Mouse (Mus musculus) layer of hippocampus, adult 2 months (tissue): ENCODE results near the gene 2310011J03Rik. TPM values are rescaled to one million over a fixed set of nuclear protein-coding genes. Genes with fewer than 3 reads are reported as not detected.
A peak's percentile ranks its signal among the peaks of the same experiment; 100 is the strongest.

Source experiments
- DNase-seq, 2 experiments: peaks; one replicate each; pipeline ENCODE4 v3.0.0; 2022; ENCODE audit warnings: low spot score in 2 of 2
- H3K27ac ChIP-seq: fragments of 200-600 bp; 2 replicates; pipeline ENCODE4 v1.8.1; 2022
- H3K4me3 ChIP-seq: fragments of 200-600 bp; 2 replicates; pipeline ENCODE4 v1.8.1; 2022; ENCODE audit warnings: mild to moderate bottlenecking
- CTCF ChIP-seq: fragments of 200-600 bp; conservative IDR thresholded peaks from 2 replicates; pipeline ENCODE4 v1.8.1; 2022; ENCODE audit warnings: antibody characterized with exemption, mild to moderate bottlenecking, moderate library complexity
- total RNA-seq, 2 experiments: library from RNA; stranded (reverse); gene quantifications; 2 replicates each; pipeline ENCODE4 v1.2.3; 2021

2310011J03Rik gene
- total RNA-seq, 2 experiments from 2014 or later, result 23.5 to 25.7 TPM

DNA sequence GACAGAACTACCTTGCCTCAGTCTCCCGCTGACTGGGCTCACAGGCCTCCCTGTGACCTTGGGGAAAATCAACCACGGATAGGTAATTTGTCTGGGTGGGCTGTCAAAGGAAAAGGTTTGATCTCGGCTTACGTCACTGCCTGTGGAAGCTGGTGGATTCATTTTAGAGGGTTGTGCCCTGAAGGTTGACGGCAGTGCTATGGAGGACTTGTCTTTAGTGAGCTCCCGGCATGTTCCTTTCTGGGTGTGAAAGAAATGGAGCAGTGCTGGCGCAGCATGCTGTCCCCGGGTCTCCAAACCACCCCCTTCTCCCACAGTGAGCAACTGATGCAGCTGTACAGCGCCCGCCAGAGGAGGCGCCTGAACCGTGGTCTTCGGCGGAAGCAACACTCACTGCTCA lies 27.0 kb downstream of the 2310011J03Rik start:
- peak overlapping the region; percentile 97 for H3K4me3 ChIP-seq
- H3K27ac ChIP-seq, result peak overlapping the region; percentile 96
- no peak for DNase-seq
- peak; percentile 30 for TF ChIP-seq CTCF

DNA sequence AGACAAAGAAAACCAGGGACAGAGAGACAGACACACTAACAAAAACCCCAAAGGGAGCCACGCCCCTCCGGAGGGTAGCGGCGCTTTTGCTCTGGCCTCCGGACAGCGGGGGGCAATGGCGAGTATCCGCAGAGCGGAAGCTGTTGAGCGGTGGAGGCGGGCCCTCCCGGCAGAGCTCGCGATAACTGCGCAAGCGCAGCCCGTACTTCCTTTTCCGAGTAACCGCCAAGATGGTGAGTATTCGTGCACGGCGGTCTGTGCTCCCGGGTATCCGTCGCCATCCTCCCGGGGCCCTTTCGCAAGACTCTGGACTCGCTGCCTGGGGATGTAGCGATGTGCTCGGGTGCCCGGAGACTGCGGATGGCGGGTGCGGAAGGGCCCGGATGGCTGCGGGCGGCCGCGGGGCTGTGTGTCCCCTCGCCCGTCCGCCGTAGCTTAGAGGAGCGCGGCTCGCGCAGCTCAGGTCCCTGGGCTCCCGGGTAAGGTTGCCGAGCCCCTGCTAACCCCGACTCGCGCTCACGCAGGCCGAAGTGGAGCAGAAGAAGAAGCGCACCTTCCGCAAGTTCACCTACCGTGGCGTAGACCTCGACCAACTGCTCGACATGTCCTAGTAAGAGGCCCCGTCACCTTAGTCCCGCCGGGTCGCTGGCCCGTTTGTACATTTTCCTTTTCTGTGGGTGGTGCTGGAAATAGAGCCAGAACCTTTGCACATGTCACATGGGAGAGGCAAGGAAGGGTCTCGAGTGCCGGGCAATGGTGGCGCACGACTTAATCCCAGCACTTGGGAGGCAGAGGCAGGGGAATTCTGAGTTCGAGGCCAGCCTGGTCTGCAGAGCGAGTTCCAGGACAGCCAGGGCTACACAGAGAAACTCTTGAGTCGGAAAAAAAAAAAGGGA lies 27.8 kb downstream of the 2310011J03Rik start, which contains the start of gene Rps15:
Rps15 (plus strand) TSS at position 203 of the 896 bp plus-strand sequence.
- TF ChIP-seq CTCF, result peak; percentile 80
- DNase-seq, result peak; percentile 93
- peak within 1 kb of the TSS; percentile 96 for H3K27ac ChIP-seq

DNA sequence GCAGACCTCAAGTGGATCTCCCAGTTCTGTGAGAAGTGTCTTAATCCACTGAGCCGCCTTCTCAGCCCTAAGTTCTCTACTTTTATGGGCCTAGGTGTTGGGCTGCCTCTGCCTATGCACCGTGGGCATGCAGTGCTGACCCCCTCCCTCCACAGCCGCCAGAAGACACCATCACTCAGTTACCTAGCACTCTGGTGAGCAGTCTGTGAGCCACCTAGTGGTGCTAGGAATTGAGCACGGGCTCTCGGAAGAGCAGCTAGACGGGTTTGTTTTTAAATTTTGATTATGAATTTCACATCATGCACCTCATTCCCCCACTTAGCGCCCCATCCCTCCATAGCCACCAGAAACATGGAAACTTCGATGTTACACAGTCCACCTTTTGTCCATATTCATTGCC lies 31.7 kb downstream of the 2310011J03Rik start:
- H3K27ac ChIP-seq, result no peak overlapping the region
- TF ChIP-seq CTCF, result peak; percentile 57
- H3K4me3 ChIP-seq, result no peak overlapping the region
- no peak for DNase-seq

More for the DNA sequence above, 27.8 kb downstream of the 2310011J03Rik start, which contains the start of gene Rps15:
- peak within 1 kb of the TSS; percentile 97 for H3K4me3 ChIP-seq

- no peak for TF ChIP-seq CTCF
- no peak overlapping the region for H3K4me3 ChIP-seq
- H3K27ac ChIP-seq, result no peak overlapping the region
- DNase-seq, result no peak
These were observed 32.2 kb downstream of the 2310011J03Rik start for GRCm38 (mm10) chr10:80288097-80288496.

DNA sequence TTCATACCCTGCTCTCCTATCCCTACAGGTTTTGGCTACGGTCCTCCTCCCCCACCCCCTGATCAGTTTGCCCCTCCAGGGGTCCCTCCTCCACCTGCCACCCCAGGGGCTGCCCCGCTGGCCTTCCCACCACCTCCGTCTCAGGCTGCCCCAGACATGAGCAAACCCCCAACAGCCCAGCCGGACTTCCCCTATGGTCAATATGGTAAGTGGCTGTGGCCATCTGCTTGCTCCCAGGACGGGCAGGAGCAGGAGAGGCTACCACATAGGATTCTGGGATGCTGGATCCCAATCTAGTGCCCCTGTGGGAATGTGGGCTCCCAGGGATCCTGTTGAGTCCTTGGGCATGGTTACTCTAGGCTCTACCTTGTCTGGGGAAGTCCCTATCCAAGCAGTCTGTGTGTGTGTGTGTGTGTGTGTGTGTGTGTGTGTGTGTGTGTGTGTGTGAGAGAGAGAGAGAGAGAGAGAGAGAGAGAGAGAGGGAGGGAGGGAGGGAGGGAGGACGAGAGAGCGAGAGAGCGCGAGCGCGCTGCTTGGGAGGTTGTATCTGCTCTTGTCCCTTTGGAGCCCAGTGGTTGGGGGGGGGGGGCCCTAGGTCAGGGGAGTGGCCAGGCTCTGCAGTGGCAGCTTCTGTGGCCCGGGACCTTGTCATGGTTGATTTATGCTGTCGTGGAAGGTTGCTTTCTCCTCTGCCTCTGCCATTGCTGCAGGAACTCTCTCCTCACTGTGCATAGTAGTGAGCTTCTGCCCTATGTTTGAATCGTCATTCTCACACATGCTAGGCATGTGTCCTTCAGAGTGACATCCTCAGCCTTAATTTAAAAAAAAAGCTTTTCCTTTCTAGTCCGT lies 34.9 kb downstream of the 2310011J03Rik start:
- no peak for DNase-seq
- TF ChIP-seq CTCF, result no peak
- no peak overlapping the region for H3K4me3 ChIP-seq
- H3K27ac ChIP-seq, result no peak overlapping the region

GRCm38 (mm10) chr10:80282481-80283441 lies 37.6 kb downstream of the 2310011J03Rik start:
- Histone ChIP-seq H3K4me3 (no peak overlapping the region), H3K27ac (peak overlapping the region; percentile 52)
- no peak for TF ChIP-seq CTCF
- DNase-seq, result no peak

- Histone ChIP-seq H3K4me3 (no peak overlapping the region), H3K27ac (peak overlapping the region; percentile 52)
- DNase-seq, result no peak
- no peak for TF ChIP-seq CTCF
These were observed 38.4 kb downstream of the 2310011J03Rik start for GRCm38 (mm10) chr10:80281921-80282371.

- no peak for TF ChIP-seq CTCF
- Histone ChIP-seq H3K4me3 (no peak overlapping the region), H3K27ac (peak overlapping the region; percentile 52)
These were observed 39.0 kb downstream of the 2310011J03Rik start for GRCm38 (mm10) chr10:80281304-80281703.

GRCm38 (mm10) chr10:80279273-80279672 lies 41.1 kb downstream of the 2310011J03Rik start:
- no peak for DNase-seq
- no peak for TF ChIP-seq CTCF
- no peak overlapping the region for H3K27ac ChIP-seq

More at GRCm38 (mm10) chr10:80281304-80281703, 39.0 kb downstream of the 2310011J03Rik start:
- DNase-seq, result no peak

GRCm38 (mm10) chr10:80278390-80278789 lies 41.9 kb downstream of the 2310011J03Rik start:
- no peak for DNase-seq
- TF ChIP-seq CTCF, result no peak

More at GRCm38 (mm10) chr10:80279273-80279672, 41.1 kb downstream of the 2310011J03Rik start:
- H3K4me3 ChIP-seq, result no peak overlapping the region

DNA sequence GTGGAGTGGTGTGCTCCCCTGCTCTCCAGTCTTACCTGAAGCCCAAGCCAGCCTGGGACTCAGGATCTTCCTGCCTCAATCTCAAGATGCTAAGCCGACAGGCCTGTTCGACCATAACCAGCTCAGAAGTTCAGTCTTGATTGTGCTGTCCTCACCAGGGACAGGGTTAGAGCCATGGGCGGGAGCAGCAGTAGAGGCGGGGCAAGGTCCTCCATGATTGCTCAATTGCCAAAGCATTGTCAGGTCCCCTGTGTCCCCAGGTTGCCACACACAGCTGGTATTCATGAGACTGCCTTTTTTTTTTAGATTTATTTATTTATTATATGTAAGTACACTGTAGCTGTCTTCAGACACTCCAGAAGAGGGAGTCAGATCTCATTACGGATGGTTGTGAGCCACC lies 44.1 kb downstream of the 2310011J03Rik start:
- no peak for TF ChIP-seq CTCF
- DNase-seq, result no peak
- Histone ChIP-seq H3K27ac (no peak overlapping the region), H3K4me3 (no peak overlapping the region)

More at GRCm38 (mm10) chr10:80278390-80278789, 41.9 kb downstream of the 2310011J03Rik start:
- no peak overlapping the region for H3K27ac ChIP-seq
- no peak overlapping the region for H3K4me3 ChIP-seq

DNA sequence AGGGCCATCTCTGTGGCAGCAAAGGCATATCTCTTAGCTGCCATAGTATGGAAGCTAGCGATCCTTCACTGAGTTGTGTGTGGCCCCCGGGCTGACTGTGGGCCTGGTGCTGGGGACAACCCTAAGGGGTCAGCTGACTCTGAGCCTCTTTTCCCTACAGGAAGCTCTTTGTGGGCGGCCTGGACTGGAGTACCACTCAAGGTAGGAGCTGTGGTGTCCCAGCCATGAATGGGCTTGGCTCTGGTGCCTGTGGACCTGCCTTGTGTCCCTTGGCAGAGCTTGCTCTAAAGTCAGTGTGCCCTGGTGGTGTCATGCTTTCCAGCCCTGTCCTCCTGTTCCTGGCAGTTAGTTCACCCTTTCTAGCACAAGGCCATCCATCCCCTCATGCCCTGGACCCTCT lies 46.5 kb downstream of the 2310011J03Rik start:
- peak overlapping the region; percentile 28; the same call in 1 of the 2 replicates for H3K27ac ChIP-seq

More for the DNA sequence above, 46.5 kb downstream of the 2310011J03Rik start:
- no peak for DNase-seq
- TF ChIP-seq CTCF, result no peak
- H3K4me3 ChIP-seq, result no peak overlapping the region
